In genomic region chr13:15461926-15462325, GRCm38 (mm10) we compare ENCODE assay signal across 11 mouse cellular contexts. TPM values are rescaled to one million over a fixed set of nuclear protein-coding genes. Genes with fewer than 3 reads are reported as not detected.
DNase-seq lines count a peak whose midpoint lies in the region; ATAC-seq and TF ChIP-seq lines count a peak whose summit lies in the region.
"Had no signal": no experiment of that assay in that cellular context is flagged by ENCODE, and none has a peak within 500 bp of the region (broad histone marks: within the 10 kb centered on the region; RNA-seq: fewer than 3 reads in every experiment).

No protein-coding gene starts in this region.

- H3K27ac ChIP-seq in heart, embryonic 12.5 days (ENCODE audit: poor library complexity, severe bottlenecking), result no peak overlapping the region; the same call in 1 of the 2 replicates
- no peak overlapping the region for H3K27ac ChIP-seq in hindbrain, embryonic 11.5 days (ENCODE audit: low read depth, low read length)
- H3K27ac ChIP-seq in midbrain, embryonic 12.5 days (replicated peaks), result peak overlapping the region; percentile 97
- H3K27ac ChIP-seq in cerebellum, adult 2 months (ENCODE audit: insufficient read depth, low read length), result no peak overlapping the region
- H3K27ac ChIP-seq: liver, embryonic 13.5 days had no signal

- peak overlapping the region; percentile 79; the same call in 1 of the 2 replicates for H3K4me3 ChIP-seq in heart, embryonic 12.5 days
- H3K4me3 ChIP-seq in hindbrain, embryonic 11.5 days (ENCODE audit: low read depth, low read length), result peak overlapping the region; percentile 88
- H3K4me3 ChIP-seq in midbrain, embryonic 12.5 days, result peak overlapping the region; percentile 83
- no peak overlapping the region for H3K4me3 ChIP-seq in cerebellum, adult 2 months (replicated peaks; ENCODE audit: insufficient read depth, low read depth, low read length)

- intact Hi-C loops in heart, postnatal 10 days (cut with DNase I), result no loop called here

- ATAC-seq in heart, embryonic 12.5 days (ENCODE audit: insufficient number of reproducible peaks, low FRiP score), result no peak
- ATAC-seq in hindbrain, embryonic 11.5 days (ENCODE audit: low FRiP score), result no peak
- no peak for ATAC-seq in midbrain, embryonic 12.5 days (ENCODE audit: low FRiP score, low read depth)

- peak overlapping the region; percentile 90 for H3K4me2 ChIP-seq in heart, embryonic 12.5 days
- H3K4me2 ChIP-seq in hindbrain, embryonic 11.5 days (replicated peaks; ENCODE audit: low read depth, low read length), result peak overlapping the region; percentile 81
- peak overlapping the region; percentile 74 for H3K4me2 ChIP-seq in midbrain, embryonic 12.5 days (replicated peaks)

- WGBS in heart, embryonic 12.5 days, result 16% methylated on average over 7 of the region's 7 CpGs
- 21% methylated on average over 7 of the region's 7 CpGs for WGBS in hindbrain, embryonic 11.5 days
- 12% methylated on average over 7 of the region's 7 CpGs for WGBS in midbrain, embryonic 12.5 days
- 27% methylated on average over 7 of the region's 7 CpGs for WGBS in cerebellum, adult 2 months

- no peaks in the 10 kb centered on the region for H3K9me3 ChIP-seq in heart, embryonic 12.5 days (replicated peaks)
- no peaks in the 10 kb centered on the region for H3K9me3 ChIP-seq in hindbrain, embryonic 11.5 days (ENCODE audit: control insufficient read depth, low read length)
- H3K9me3 ChIP-seq in midbrain, embryonic 12.5 days, result no peaks in the 10 kb centered on the region
- H3K9me3 ChIP-seq: liver, embryonic 13.5 days had no signal

- TF ChIP-seq CTCF in cerebellum, adult 2 months (IDR thresholded peaks at IDR 0.05; ENCODE audit: borderline replicate concordance, insufficient read depth, low read depth, low read length), result no peak

- no peak for TF ChIP-seq POLR2A in cerebellum, adult 2 months (IDR thresholded peaks at IDR 0.05; ENCODE audit: borderline replicate concordance, insufficient read depth, low read length)

- peak overlapping the region; percentile 86; the same call in 1 of the 2 replicates for H3K9ac ChIP-seq in heart, embryonic 12.5 days
- H3K9ac ChIP-seq in hindbrain, embryonic 11.5 days (ENCODE audit: low read depth, low read length), result peak overlapping the region; percentile 97
- peak overlapping the region; percentile 85; the same call in 1 of the 2 replicates for H3K9ac ChIP-seq in midbrain, embryonic 12.5 days (replicated peaks)
- H3K9ac ChIP-seq: liver, embryonic 13.5 days had no signal

- H3K4me1 ChIP-seq in heart, embryonic 12.5 days (replicated peaks), result 0 out of 2 replicates have a peak, but pooled peaks cover 6% of the 10 kb centered on the region
- no peaks in the 10 kb centered on the region; the same call in 1 of the 2 replicates for H3K4me1 ChIP-seq in hindbrain, embryonic 11.5 days (replicated peaks; ENCODE audit: control insufficient read depth, insufficient read depth, low read length)
- H3K4me1 ChIP-seq in midbrain, embryonic 12.5 days, result peaks cover 15% of the 10 kb centered on the region
- no peaks in the 10 kb centered on the region for H3K4me1 ChIP-seq in cerebellum, adult 2 months (ENCODE audit: control insufficient read depth, insufficient read depth, low read length)
- H3K4me1 ChIP-seq: liver, embryonic 13.5 days had no signal

- no peak for DNase-seq in heart, postnatal 10 days
- peak; percentile 12 for DNase-seq in Muller cell, postnatal 12 days (ENCODE audit: inconsistent ontology term)
- peak; percentile 38 for DNase-seq in hindbrain, embryonic 11.5 days (ENCODE audit: low spot score)
- DNase-seq in cerebellum, adult 2 months, result no peak
- no peak for DNase-seq in adrenal gland, adult 2 months
- DNase-seq in retina, embryonic 14.5 days (ENCODE audit: low spot score), result no peak
- DNase-seq: cerebellum, adult 11-12 months; gastrocnemius, adult 2 months; liver, embryonic 13.5 days had no signal

- H3K36me3 ChIP-seq in heart, embryonic 12.5 days, result no peaks in the 10 kb centered on the region
- no peaks in the 10 kb centered on the region for H3K36me3 ChIP-seq in hindbrain, embryonic 11.5 days (ENCODE audit: control insufficient read depth, insufficient read depth, low read length)
- no peaks in the 10 kb centered on the region for H3K36me3 ChIP-seq in midbrain, embryonic 12.5 days
- H3K36me3 ChIP-seq: liver, embryonic 13.5 days had no signal

- H3K27me3 ChIP-seq in heart, embryonic 12.5 days (replicated peaks), result peaks cover 12% of the 10 kb centered on the region
- no peaks in the 10 kb centered on the region; the same call in 1 of the 2 replicates for H3K27me3 ChIP-seq in hindbrain, embryonic 11.5 days (ENCODE audit: control insufficient read depth, insufficient read depth, low read length)
- H3K27me3 ChIP-seq in midbrain, embryonic 12.5 days, result peaks cover 23% of the 10 kb centered on the region
- peaks cover 3% of the 10 kb centered on the region; the same call in 1 of the 2 replicates for H3K27me3 ChIP-seq in cerebellum, adult 2 months (ENCODE audit: control insufficient read depth, insufficient read depth, low read length)

RNA-seq across cellular contexts. Expression of gene Gli3, which starts 1.1 kb away (rescaled TPM):
- 10.0 and 11.5 TPM in 2 replicates for polyA plus RNA-seq in heart, embryonic 12.5 days (2016; fragmentation: Nextera tagmentation; extraction: Ambion mirVana)
- total RNA-seq in heart, postnatal 10 days (2021), result 1 to 10 TPM; 8.6 to 9.8 TPM
- 31.0 and 34.5 TPM in 2 replicates for polyA plus RNA-seq in hindbrain, embryonic 11.5 days (2014; fragmentation: Nextera tagmentation; extraction: Ambion mirVana)
- 40.8 and 41.1 TPM in 2 replicates for polyA plus RNA-seq in midbrain, embryonic 12.5 days (2016; fragmentation: Nextera tagmentation; extraction: Ambion mirVana)
- 2.2 and 2.4 TPM in 2 replicates for polyA plus RNA-seq in cerebellum, adult 2 months (2012; rRNA removed)
- 1 to 10 TPM; 6.0 to 6.1 TPM for total RNA-seq in adrenal gland, adult 2 months (2021)
- polyA plus RNA-seq in adrenal gland, adult 2 months (2012; rRNA removed), result 1.9 and 2.3 TPM in 2 replicates

Comparison
In these comparisons a context has a peak if more than half of its experiments do, and no peak if none do; other contexts are left out.
1. DNase-seq: peak in Muller cell, postnatal 12 days (single experiment) and hindbrain, embryonic 11.5 days (single experiment); none in heart, postnatal 10 days (0 of 2), cerebellum, adult 2 months (0 of 2), adrenal gland, adult 2 months (single experiment) and retina, embryonic 14.5 days (single experiment).
2. Peak in every context shown above with its lines, with median percentiles within 50 percentile points of each other: H3K4me2 ChIP-seq and H3K9ac ChIP-seq.